Mouse (Mus musculus) adrenal gland, adult (tissue): ENCODE data around the gene Tex38.

Experiments used
- DNase-seq, 2 experiments: peaks; one replicate each; pipeline ENCODE4 v3.0.0; 2022 to 2023; ENCODE audit warnings: low spot score in 1 of 2; ENCODE audit not compliant: inconsistent age in 2 of 2

Tex38 gene

DNA sequence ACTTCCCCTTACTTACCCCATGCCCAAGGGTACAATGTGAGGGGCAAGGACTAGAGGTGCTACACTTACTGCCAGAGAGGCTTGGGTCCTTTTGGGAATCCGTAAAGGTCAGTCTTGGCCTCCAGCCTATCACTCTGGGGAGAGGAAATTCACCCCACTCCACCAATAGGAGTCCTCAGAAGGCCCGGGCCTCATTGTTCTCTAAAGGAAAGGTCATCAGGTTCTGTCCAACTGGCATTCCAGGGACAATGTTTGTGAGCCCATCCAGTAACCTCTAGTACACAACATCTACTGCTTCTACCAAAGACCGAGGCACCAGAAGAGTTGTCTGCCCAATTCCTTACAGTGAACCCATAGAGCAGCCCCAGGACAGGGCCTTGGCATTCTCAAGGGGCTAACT, at the start of gene Tex38:
Gene Tex38 (minus strand): TSS at position 101 of the 400 bp plus-strand sequence.
- no peak for DNase-seq

GRCm38 (mm10) chr4:115830491-115830890, 49.7 kb upstream of the Tex38 start:
- peak in 1 of 2 experiments; percentile 46 for DNase-seq

DNA sequence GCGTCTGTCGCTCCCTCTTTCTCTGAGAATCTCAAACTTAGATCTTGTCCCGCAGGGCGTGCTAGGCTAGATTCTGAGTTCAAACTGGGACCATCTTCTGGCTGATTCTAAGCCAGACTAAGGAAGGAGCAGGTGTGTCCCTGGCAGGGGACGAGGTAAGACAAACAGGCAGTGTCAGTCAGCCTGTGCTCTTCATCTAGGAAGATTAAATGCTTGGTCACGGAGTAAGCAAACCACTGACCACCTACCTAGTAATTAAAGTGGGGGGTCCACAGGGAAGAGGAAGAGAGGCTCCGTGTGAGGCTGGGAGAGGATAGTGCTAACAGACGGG, 47.7 kb upstream of the Tex38 start:
- DNase-seq: no peak

DNA sequence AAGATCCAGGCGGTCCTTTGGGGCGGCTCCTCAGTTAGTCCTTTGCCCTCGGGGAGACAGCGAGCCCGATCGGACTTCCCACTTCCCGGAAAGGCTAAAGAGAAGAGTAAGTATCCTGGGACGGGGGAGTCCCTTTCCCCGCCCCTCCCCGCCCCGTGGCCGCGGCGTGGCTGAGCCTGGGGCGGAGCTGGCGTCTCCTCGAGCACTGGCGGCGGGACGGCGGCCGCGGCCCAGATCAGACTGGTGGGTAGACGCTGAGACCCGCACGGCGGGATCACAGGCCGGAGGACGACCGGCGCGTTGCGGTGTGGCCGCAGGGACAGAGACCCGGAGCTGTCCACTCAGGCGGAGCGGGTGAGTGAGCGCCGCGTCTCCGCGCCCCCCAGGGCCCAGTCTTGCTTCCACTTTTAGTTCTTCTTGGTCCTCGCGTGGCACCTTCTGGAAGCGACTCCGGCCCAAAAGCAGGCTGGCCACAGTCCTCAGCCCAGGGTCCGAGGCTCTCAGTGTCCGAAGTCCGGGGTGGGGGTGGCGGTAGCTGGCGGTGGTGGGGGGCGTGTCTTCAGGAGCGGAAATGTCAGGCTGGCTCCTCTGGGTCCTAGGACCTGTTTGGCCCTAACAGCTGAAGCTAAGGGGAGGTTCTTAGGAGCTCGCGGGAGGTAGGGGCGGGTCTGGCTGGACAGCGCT, 47.2 kb upstream of the Tex38 start, which contains the start of gene Mob3c:
Gene Mob3c (plus strand): TSS at position 205 of the 684 bp plus-strand sequence.
- DNase-seq: peak; percentile 90 to 95

GRCm38 (mm10) chr4:115827535-115827887, 46.7 kb upstream of the Tex38 start:
- no peak for DNase-seq

- no peak for DNase-seq
Measured at GRCm38 (mm10) chr4:115827066-115827465, 46.2 kb upstream of the Tex38 start.

GRCm38 (mm10) chr4:115825271-115825670, 44.5 kb upstream of the Tex38 start:
- DNase-seq: no peak

- DNase-seq: no peak
Measured at GRCm38 (mm10) chr4:115824178-115824577, 43.4 kb upstream of the Tex38 start.

DNA sequence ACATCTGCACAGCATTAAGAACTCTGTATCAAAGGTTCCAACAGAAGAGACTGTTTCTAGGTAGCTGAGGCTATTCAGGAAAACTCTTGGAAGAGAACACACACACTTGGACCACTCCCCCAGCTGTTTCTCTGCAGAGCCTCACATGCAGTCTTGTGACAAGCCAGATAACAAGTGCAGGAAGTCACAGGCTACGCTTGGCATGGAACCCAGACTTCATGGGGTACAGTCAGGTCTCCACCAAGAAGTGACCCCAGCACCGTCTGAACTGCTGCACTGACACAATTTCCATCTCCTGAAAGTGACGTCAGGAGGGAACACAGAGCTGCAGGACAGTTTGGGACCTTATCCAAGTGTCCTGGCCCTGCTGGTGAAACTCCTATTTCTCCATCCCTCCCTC, 41.1 kb upstream of the Tex38 start:
- DNase-seq: peak in 1 of 2 experiments; percentile 43

DNA sequence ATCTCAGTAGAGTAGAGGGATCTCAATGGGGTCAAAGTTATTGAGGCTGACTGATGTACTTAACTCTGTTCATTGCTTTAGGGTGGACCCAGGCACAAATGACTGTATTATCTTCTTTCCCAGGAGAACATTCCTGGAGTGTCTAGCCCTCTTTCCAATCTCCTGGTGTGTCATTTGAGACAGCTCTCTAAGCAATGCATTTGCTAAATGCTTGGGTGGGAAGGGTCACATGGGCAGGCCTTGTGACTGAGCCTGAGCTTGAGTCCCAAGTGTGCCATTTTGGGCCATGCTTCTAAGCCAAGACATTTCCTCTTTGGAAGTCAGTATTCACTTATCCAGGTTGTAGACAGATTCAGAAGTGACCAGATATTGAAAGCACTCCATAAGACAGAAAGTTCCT, 40.6 kb upstream of the Tex38 start:
- no peak for DNase-seq

DNA sequence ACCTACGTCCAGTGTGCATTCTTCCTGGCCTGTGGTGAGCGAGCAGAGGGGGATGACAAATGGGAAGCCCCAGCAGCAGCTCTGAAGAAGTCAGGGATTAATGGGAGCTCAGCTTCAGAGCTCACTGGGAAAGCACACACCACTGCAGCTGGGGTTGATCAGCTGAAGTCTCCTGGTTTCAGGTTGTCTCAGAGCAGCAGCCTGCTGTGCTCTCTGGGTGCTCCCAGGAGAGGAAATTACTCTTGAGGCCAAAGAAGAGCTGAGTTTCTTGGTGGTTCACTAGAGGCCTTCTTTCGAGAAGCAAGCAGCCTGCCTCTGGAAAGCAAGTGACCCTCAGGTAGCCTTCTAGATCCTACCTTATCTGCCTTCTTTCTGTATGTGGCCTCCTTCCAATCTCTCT, 40.1 kb upstream of the Tex38 start:
- no peak for DNase-seq

DNA sequence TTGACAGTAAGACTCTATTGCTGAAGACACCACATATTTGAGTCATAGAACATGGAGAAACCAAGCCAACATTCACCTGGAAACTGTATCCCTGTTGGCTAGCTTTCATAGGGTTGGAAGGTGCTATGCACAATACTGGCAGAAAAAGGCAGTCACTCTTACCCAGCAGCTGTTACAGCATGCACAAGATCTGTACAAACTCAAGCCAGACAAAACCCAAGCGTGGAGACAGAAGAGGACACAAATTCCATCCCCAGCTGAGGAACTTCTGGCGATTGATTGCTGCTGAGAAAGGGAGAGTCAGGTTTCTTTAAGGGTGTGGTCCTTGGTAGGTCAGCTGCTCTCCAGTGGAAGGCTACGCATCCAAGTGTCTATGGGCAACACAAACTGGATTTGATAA, 39.4 kb upstream of the Tex38 start:
- no peak for DNase-seq

DNA sequence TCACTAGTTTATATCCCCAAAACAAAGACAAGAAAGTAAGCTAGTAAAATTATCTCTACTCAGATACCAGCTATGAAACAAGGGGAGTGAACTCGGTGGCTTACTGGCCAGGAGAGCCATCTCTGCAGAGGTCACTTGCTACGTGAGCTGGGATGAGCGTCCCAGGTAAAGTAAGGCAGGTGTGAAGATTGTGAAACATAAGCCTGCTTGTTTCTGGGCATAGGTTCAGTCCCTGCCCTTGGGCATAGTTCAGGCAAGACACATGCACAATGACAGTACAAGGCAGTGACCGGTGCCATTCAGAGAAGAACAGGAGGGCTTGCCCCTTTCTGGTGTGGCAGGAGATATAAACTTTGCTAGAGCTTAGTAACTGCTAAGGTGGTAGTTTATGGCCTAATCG, 34.8 kb upstream of the Tex38 start:
- DNase-seq: no peak

DNA sequence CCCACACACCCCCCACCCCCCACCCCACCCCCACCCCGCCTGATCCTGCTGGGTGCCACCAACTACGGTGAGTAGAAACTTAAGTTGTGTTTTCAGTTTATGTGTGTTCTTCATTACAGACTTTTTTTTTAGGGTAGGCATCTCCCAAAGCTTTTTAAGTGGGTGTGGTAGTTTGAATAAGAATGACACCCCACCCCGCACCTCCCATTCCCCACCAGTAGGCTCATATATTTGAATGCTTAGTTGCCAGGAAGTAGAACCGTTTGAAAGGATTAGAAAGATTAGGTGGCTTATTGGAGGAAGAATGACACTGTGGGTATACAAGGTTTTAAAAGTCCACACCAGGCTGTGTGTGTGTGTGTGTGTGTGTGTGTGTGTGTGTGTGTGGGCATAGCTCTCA, 31.5 kb upstream of the Tex38 start:
- no peak for DNase-seq

- peak; percentile 72 to 89 for DNase-seq
Measured at GRCm38 (mm10) chr4:115799981-115800380, 19.2 kb upstream of the Tex38 start.

- no peak for DNase-seq
Measured at GRCm38 (mm10) chr4:115795360-115795759, 14.5 kb upstream of the Tex38 start.

DNA sequence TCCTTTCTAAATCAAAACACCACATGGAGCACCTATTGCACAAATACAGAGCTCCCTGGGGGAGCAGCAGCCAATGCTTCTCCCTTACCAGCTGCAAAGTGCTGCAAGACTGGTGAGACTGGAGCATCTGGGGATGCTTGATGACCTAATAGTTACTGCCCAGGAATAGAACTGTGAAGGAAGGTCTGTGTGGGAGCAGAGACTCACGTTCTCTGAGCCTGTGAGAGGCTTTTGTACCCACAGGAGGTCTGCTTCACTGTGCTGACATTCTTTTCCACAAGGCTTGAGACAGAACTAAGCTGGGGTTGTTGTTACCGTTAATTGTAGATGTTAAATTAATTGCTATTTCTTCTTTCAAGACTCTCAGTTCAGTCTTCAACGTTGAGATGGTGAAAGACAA, 10.0 kb upstream of the Tex38 start:
- no peak for DNase-seq

- peak; percentile 41 to 84 for DNase-seq
Measured at GRCm38 (mm10) chr4:115785511-115786034, 4.8 kb upstream of the Tex38 start.

GRCm38 (mm10) chr4:115784769-115785510, 4.1 kb upstream of the Tex38 start, which contains the start of gene Atpaf1:
Gene Atpaf1, plus strand, starts transcription at chr4:115784812.
- DNase-seq: peak; percentile 85 to 93

DNA sequence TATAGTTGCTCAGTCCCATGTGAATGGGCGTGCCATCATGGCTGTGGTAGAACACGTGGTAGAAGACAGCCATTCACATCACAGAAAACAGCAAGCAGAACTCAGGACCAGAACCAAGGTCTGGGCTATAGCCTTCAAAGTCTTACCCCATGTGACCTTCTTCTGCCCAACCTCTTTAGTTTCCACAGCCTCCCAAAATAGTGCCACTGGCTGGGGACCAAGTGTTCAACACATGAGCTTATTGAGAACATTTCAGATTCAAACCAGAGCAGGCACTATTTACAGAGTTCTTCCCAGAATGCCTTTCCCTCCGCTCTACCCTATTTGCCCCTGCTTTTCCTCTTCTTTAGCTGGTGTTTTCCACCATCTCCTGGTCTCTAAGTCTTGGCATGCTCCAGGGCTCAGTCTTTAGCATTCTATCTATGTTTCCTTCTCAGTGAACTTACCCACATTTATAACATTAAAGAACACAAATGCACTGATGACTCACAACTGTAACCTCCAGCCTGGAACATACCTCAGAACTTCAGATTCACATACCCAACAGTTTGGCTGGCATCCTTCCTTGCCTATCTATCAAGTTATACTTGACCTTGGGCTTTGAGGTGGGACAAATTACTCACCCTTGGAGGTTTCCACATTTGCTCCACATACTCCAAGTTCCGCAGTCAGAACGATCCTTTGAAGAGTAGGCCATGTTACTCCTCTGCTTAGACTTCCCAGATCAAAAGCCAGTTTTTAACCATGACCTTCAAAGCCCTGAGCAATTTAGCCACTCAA, 1.4 kb upstream of the Tex38 start:
- DNase-seq: peak; percentile 83 to 90

GRCm38 (mm10) chr4:115780269-115780668, 549 bp downstream of the Tex38 start:
- DNase-seq: no peak

- DNase-seq: no peak
Measured at GRCm38 (mm10) chr4:115777627-115778026, 3.2 kb downstream of the Tex38 start.
